In genomic region chr11:88891921-88892561, GRCm38 (mm10) we compare ENCODE assay signal across 8 mouse cellular contexts. TPM values are rescaled to one million over a fixed set of nuclear protein-coding genes. Genes with fewer than 3 reads are reported as not detected.
DNase-seq lines count a peak whose midpoint lies in the region; TF ChIP-seq lines count a peak whose summit lies in the region.
"Not testable (repeated sequence)": the region's sequence is repeated elsewhere in the genome, so short reads cannot be mapped to it uniquely, and the experiment has no call there.

No protein-coding gene starts in this region.

- intact Hi-C loops in heart, adult 2 months (cut with DNase I); left cerebral cortex, adult 2 months (cut with DNase I): not testable (repeated sequence)

- TF ChIP-seq POLR2A in heart, adult 2 months (IDR thresholded peaks at IDR 0.05; ENCODE audit: insufficient read depth, low read depth, low read length) = not testable (repeated sequence)

- 98% methylated on average over 20 of the region's 24 CpGs for WGBS in heart, adult 2 months

- not testable (repeated sequence) for H3K27me3 ChIP-seq in heart, adult 2 months (ENCODE audit: control insufficient read depth, insufficient read depth, low read length)

- not testable (repeated sequence) for H3K36me3 ChIP-seq in heart, adult 2 months (ENCODE audit: control insufficient read depth, insufficient read depth, low read length)

- not testable (repeated sequence) for H3K9ac ChIP-seq in heart, adult 2 months (ENCODE audit: low read depth, low read length)

- H3K27ac ChIP-seq in heart, adult 2 months; left cerebral cortex, adult 2 months: not testable (repeated sequence)

- H3K4me3 ChIP-seq in heart, adult 2 months; left cerebral cortex, adult 2 months: not testable (repeated sequence)

- not testable (repeated sequence) for H3K4me1 ChIP-seq in heart, adult 2 months (ENCODE audit: control insufficient read depth, insufficient read depth, low read length)

- not testable (repeated sequence) for H3K79me2 ChIP-seq in heart, adult 2 months (replicated peaks; ENCODE audit: control insufficient read depth, insufficient read depth, low read length)

- TF ChIP-seq EP300 in heart, adult 2 months (IDR thresholded peaks at IDR 0.05; ENCODE audit: insufficient read depth, low read depth, low read length) = not testable (repeated sequence)

- peak; percentile 18 to 36 for DNase-seq in adrenal gland, postnatal 36 days
- DNase-seq in frontal cortex, adult 2 months (ENCODE audit: extremely low spot score in 1 of 2, low spot score in 1 of 2) = peak; percentile 21 to 68
- peak; percentile 58 to 69 for DNase-seq in heart, adult 2 months
- DNase-seq in kidney, postnatal 25 days = peak; percentile 55 to 84
- peak; percentile 65 to 66 for DNase-seq in left cerebral cortex, adult 2 months (ENCODE audit: extremely low spot score in 1 of 2, low spot score in 2 of 2)
- peak; percentile 74 for DNase-seq in ovary, postnatal 10 days (ENCODE audit: low spot score)
- peak; percentile 83 for DNase-seq in testis, postnatal 10 days (ENCODE audit: low spot score)
- peak; percentile 54 to 56 for DNase-seq in urinary bladder, postnatal 36 days (ENCODE audit: low spot score in 2 of 2)

- TF ChIP-seq CTCF in heart, adult 2 months (IDR thresholded peaks at IDR 0.05); left cerebral cortex, adult 2 months (IDR thresholded peaks at IDR 0.05): not testable (repeated sequence)

RNA-seq across cellular contexts. Expression of gene Akap1, which starts 27.7 kb away (rescaled TPM):
- 100 to 1,000 TPM; 107 to 114 TPM for total RNA-seq in adrenal gland, postnatal 36 days (2021)
- polyA plus RNA-seq in frontal cortex, adult 2 months (2012; rRNA removed) = 45.2 and 49.1 TPM in 2 replicates
- total RNA-seq in heart, adult 2 months (2021) = 100 to 1,000 TPM; 140 to 141 TPM
- 125 and 178 TPM in 2 replicates for polyA plus RNA-seq in heart, adult 2 months (2012; rRNA removed)
- total RNA-seq in left cerebral cortex, adult 2 months (2021) = 10 to 100 TPM; 39.8 to 40.1 TPM

Comparison
In these comparisons a context has a peak if more than half of its experiments do, and no peak if none do; other contexts are left out.
1. DNase-seq: peak in every context shown above with its lines; median percentile 83 in testis, postnatal 10 days; 74 in ovary, postnatal 10 days; 70 in kidney, postnatal 25 days; 66 in left cerebral cortex, adult 2 months; 64 in heart, adult 2 months; 55 in urinary bladder, postnatal 36 days; 44 in frontal cortex, adult 2 months; 27 in adrenal gland, postnatal 36 days.